Mouse (Mus musculus): Measurements from ENCODE around the gene Cd5l. TPM values are rescaled to one million over a fixed set of nuclear protein-coding genes. Genes with fewer than 3 reads are reported as not detected.
"Not testable (repeated sequence)": the region's sequence is repeated elsewhere in the genome, so short reads cannot be mapped to it uniquely, and the experiment has no call there.

The Cd5l gene
- total RNA-seq (2021): 1 to 10 TPM in 1 of 2 experiments, under 1 TPM in 1; 0.30 to 3.4 TPM
- long read RNA-seq, experiment 1, partial matches to known transcripts: 0 of 2 reads
- long read RNA-seq, experiment 1, other reads (novel, unspliced or antisense): 0 of 2 reads
- long read RNA-seq, experiment 2: 0 reads

GRCm38 (mm10) chr3:87357581-87357980, at the start of gene Cd5l:
Gene Cd5l, plus strand, starts transcription at chr3:87357881.
- DNase-seq (ENCODE audit: low spot score in 2 of 2): no peak

DNA sequence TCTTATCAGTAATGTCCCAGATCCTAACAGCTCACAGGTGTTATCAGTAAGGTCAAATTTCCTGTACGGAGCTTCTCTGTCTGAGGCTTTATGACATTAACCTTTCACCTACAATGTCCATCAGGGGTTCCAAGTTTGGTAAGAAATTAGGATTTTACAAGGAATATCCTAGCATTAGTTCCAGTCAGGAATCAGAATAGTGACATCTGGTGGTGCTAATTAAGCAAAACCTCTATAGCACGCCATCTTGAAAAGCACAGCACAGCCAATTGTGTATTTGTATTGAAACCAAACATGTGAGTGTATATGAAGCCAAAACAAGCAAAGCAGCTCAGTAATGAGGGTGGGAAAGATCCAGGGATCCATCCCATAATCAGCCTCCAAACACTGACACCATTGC, 47.8 kb upstream of the Cd5l start:
- DNase-seq (ENCODE audit: low spot score in 2 of 2): no peak

- DNase-seq (ENCODE audit: low spot score in 2 of 2): no peak
These were observed 35.1 kb upstream of the Cd5l start for GRCm38 (mm10) chr3:87322557-87322956.

GRCm38 (mm10) chr3:87323778-87324177, 33.9 kb upstream of the Cd5l start:
- no peak for DNase-seq (ENCODE audit: low spot score in 2 of 2)

DNA sequence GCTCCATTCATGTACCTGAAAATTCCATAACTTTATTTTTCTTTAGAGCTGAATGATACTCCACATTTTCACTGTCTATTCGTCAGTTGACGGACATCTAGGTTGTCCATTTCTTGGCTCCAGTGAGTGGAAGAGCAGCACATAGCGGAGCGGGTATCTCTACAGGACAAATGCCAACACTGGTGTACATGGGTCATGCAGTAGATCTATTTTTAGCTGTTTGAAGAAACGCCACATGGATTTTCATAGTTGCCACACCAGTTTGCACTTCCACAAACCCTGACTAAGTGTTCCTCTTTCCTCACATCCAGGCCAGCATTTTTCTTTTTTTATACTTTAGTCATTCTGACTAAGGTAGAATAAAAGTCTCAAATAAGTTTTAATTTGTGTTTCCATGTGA, 19.8 kb upstream of the Cd5l start:
- no peak for DNase-seq (ENCODE audit: low spot score in 2 of 2)

GRCm38 (mm10) chr3:87350992-87351391, 6.7 kb upstream of the Cd5l start:
- not testable (repeated sequence) for DNase-seq (ENCODE audit: low spot score in 2 of 2)

DNA sequence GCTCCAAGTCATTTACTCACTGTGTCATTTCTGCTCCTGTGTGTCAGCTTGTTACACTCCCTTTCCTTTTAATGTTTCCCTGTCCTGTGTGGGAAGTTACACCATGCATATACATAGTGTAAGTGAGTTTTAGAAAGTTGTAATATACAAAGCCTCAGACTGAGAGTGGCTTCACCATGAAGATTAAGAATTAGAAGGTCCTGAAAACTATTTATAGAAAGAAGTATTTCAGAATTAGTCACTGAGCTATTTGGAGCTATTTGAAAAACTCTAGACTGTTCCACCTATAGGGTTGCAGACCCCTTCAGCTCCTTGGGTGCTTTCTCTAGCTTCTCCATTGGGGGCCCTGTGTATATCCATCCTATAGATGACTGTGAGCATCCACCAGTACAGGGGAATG, 1.5 kb downstream of the Cd5l start:
- DNase-seq (ENCODE audit: low spot score in 2 of 2): no peak

- DNase-seq (ENCODE audit: low spot score in 2 of 2): no peak
These were observed 2.8 kb downstream of the Cd5l start for GRCm38 (mm10) chr3:87360466-87360865.

GRCm38 (mm10) chr3:87365691-87366090, 8.0 kb downstream of the Cd5l start:
- DNase-seq (ENCODE audit: low spot score in 2 of 2): no peak

DNA sequence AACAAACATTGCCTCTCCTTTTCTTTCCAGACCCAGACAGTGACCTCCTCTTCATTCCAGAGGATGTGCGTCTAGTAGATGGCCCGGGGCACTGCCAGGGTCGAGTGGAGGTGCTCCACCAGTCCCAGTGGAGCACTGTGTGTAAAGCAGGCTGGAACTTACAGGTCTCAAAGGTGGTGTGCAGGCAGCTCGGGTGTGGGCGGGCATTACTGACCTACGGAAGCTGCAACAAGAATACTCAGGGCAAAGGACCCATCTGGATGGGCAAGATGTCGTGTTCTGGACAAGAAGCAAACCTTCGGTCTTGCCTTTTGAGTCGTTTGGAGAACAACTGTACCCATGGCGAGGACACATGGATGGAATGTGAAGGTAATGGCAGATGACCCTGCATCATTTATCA, 9.8 kb downstream of the Cd5l start:
- DNase-seq (ENCODE audit: low spot score in 2 of 2): no peak

DNA sequence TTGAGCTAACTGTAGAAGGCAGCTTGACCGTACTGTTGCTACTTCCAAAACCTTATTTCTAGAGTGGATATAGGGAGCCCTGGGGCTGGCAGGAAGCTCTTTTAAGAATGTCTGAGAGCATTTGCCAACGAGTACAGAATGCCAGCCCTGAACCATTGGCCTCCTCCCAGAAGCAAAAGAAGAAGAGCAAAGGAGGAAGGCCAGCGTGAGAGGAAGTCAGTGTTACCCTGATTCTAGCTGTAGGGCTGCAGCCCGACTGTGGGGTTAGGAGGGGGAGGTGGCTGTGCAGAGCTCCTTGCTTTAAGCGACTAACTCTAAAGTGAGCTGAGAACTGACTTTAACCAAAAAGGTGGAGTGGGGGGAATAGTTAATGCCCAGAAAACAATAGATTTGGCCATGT, 11.5 kb downstream of the Cd5l start:
- no peak for DNase-seq (ENCODE audit: low spot score in 2 of 2)

DNA sequence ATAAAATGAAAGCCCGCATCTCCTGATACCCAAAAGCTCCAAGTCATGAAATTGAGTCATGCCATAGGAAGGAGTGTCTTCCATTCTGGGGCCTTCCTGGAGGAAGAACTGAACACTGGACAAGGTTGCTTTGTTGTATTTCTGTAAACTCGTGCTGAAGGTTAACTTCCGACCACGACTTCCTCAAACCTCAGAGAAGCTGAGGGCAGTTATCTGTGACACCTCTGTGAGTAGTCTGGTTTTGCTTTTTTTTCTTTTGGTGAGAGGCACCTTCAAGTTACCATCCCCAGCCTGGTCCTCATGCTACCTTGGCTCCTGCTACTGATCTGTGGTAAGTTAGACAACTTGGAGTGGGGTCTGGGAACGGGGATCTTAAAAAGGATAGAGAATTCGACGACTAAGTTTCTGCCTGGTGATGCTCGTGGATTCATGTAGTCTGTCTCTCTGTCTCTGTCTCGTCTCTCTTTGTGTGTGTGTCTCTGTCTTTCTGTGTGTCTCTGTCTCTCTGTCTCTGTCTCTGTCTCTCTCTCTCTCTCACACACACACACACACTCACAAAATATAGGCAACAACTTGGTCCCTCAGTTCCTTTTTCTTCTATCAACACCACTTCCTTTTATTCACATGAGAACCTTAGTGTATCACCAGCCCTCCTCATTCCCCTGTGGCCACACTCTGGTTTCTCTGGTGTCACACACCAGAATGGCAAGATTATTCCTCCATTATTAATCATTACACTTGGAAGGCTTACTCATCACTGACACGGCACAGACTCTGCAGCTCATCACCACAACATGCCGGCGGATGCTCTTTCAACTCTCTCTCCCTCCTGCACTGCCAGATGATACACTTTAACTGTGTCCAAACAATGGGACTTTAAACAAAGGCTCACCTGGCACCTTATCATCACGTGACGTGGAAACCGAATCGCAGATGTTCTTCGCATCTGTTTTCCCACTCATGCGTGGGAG, 18.8 kb downstream of the Cd5l start, which contains the start of gene Fcrl1:
Gene Fcrl1 (plus strand): TSS at position 193 of the 971 bp plus-strand sequence.
- no peak for DNase-seq (ENCODE audit: low spot score in 2 of 2)

DNA sequence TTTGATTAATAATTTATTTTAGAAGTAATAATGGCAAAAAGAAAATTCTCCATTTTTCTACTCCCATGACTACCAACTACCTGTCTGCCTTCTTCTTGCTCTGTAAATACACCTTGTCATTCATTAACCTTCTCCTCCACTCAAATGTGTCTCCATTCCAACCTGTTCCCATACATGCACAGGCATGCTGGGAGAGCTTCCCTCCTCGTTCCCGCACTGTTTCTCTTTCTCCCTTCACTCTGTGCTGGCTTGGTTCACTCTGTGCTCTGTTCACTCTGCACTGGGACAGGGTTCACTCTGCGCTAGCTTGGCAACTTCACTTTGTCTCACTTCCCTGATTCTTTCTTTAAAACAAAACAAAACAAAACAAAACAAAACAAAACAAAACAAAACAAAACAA, 19.5 kb downstream of the Cd5l start:
- DNase-seq (ENCODE audit: low spot score in 2 of 2): no peak

- DNase-seq (ENCODE audit: low spot score in 2 of 2): no peak
These were observed 20.0 kb downstream of the Cd5l start for GRCm38 (mm10) chr3:87377719-87378118.

DNA sequence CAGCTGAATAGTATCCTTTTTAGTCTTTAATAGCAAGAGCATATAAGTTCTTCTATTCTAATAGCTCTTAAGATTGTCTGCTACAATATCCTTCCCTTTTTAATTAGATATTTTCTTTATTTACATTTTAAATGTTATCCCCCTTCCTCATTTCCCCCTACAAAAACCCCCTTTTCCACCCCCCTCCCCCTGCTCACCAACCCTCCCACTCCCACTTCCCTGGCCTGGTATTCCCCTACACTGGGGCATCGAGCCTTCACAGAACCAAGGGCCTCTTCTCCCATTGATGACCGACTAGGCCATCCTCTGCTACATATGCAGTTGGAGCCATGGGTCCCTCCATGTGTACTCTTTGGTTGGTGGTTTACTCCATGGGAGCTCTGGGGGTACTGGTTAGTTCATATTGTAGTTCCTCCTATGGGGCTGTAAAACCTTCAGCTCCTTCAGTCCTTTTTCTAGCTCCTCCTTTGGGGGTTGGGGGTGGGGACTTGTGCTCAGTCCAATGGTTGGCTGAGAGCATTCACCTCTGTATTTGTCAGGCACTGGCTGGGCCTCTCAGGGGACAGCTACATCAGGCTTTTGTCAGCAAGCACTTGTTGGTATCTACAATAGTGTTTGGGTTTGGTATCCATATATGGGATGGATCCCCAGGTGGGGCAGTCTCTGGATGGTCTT, 22.1 kb downstream of the Cd5l start:
- not testable (repeated sequence) for DNase-seq (ENCODE audit: low spot score in 2 of 2)

- no peak for DNase-seq (ENCODE audit: low spot score in 2 of 2)
These were observed 24.4 kb downstream of the Cd5l start for GRCm38 (mm10) chr3:87381806-87382712.

GRCm38 (mm10) chr3:87383308-87383707, 25.6 kb downstream of the Cd5l start:
- no peak for DNase-seq (ENCODE audit: low spot score in 2 of 2)

DNA sequence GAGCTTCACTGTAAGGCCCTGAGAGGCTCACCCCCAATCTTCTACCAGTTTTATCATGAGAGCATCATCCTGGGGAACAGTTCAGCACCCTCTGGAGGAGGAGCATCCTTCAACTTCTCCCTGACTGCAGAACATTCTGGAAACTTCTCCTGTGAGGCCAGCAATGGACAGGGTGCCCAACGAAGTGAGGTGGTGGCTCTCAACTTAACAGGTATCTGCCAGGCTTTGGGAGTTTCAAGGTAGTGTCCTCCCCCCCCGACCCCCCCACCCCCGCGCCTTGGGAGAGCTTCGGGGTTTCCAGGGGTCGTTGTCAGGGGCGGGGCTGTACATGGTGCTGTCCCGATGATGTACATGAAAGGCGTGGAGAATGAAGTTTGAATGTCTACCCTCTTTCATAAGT, 27.4 kb downstream of the Cd5l start:
- DNase-seq (ENCODE audit: low spot score in 2 of 2): no peak

- DNase-seq (ENCODE audit: low spot score in 2 of 2): no peak
These were observed 33.3 kb downstream of the Cd5l start for GRCm38 (mm10) chr3:87390935-87391334.

DNA sequence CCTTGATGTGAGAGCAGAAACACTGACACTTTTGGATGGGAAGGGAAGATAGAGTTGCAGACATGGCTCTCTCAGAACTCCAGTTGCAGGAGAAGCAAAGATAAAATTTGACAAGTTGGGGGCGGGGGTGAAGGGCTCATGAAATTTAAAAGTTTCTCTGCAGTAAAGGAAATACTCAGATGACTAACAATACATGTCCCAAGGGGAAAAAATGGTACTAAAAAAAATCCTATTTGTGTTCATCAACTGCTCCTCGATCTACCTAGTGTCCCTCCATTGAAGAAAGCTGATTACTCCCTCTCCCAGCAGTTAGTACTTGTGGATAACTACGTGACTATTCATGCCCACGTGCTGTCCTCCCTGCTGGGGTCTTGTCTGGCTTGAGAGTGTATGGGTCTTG, 41.1 kb downstream of the Cd5l start:
- no peak for DNase-seq (ENCODE audit: low spot score in 2 of 2)

DNA sequence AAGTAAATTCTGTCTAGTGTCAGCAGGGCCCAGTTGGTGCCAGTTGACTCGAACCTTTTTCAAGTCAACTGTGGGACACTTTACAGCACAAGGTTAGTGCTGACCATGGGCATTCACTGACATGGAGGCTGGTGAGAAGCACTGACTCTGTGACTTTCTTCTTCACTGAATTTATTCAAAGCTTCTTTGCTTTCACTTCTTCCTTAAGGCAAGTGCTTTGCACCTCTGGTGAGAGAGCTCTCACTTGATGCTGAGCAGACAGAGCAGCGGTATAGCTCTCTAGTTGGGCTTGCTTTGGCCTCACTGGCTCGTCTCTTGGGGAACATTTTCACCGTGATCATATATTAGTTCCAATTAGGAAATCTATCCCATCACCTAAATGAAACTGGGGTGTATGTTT, 42.2 kb downstream of the Cd5l start:
- DNase-seq (ENCODE audit: low spot score in 2 of 2): no peak

Data from adrenal gland, adult 18-20 months (tissue).